Mouse (Mus musculus) layer of hippocampus, postnatal 25 days (tissue): ENCODE measurements around the gene Atg4c. TPM values are rescaled to one million over a fixed set of nuclear protein-coding genes. Genes with fewer than 3 reads are reported as not detected.

Experiments used
- DNase-seq, 2 experiments: peaks; one replicate each; pipeline ENCODE4 v3.0.0; 2022; ENCODE audit warnings: mixed read lengths in 2 of 2, low spot score in 1 of 2; ENCODE audit errors: extremely low spot score in 1 of 2
- total RNA-seq, 2 experiments: library from RNA; stranded (reverse); gene quantifications; 2 replicates each; pipeline ENCODE4 v1.2.3; 2021

Atg4c gene
- total RNA-seq, 2 experiments from 2014 or later: 32.5 to 35.1 TPM

DNA sequence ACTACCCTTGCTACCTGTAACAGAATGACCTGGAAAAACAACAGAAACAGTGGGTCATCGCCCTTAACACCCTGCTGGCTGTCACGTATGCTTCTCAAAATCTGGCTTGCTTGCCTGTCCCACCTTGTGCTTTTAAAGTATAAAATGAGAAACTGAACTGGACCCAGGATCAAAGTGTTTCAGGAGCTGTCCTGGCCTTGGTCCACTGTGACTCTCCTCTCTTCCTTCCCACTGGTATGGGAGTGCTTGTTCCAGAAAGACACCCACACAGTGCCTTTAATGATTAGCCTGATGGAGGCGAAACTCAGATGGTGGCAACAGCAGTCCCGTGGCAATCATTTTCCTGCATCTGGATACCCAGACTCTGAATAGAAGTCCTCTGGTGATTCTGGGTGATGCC, 9.1 kb upstream of the Atg4c start:
- no peak for DNase-seq

DNA sequence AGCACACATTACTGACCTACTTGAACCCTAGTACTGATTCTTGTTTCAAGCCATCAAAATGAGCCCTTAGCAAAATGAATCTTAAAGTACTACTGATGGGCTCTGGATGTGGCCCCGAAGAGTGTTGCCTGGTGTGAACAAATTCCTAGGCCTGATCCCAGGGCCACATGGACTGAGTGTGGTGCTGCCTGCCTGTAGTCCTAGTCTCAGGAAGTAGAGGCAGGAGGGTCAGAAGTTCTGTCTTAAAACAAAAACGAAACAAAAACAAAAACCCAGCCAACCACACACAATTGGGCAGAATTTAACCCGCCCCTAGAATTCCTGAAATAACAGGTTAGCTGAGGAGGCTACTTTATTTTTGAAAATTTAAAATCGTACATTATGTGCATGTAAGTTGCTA, 8.4 kb upstream of the Atg4c start:
- no peak for DNase-seq

DNA sequence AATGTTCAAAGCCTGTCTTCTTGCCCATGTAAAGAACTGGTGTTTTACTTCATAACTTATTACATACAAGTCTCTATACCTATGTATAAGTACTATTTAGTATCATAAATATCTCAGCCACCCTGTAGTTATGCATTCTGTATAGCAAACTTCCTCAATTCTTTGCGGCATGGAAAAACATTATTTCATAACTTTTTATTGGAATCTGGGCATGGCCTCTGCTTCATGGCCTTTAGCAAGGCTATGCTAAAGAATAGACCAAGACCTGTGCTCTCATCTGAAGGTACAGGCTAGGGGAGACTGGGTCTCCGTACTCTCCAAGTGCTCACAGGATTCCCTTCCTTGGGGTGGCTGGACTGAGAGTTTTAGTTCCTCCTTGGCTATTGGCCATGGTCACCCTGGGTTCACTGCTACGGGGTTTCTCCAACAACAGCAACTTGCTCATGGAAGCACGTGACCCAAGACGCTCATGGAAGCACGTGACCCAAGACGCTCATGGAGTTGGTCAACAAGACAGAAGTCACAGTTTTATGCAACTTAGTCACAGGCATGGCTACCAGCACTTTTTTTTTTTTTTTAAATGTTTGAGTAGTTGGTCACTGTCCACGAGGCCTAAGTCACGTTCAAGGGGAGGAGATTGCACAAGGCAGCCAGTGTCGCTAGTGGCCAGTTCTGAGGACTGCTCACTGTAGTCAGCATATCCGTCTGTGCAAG, 7.2 kb upstream of the Atg4c start:
- no peak for DNase-seq

DNA sequence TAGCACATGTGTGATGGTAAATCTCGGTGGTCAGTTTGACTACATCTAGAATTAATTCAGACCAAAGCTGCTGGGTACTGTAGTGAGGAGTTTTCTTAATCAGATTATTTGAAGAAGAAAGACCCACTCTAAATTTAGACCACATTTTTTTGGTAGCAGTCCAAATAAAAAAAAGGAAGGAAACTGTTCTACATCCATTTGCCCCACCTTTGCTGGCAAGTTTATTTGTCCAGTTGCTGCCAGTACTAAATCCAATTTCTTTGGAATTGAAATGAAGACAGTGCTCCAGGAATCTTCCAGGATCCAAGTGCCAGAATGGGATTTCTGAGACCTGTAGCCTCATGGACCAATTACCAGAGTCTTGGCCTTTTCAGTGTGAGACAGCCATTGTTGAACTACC, 1.1 kb upstream of the Atg4c start:
- DNase-seq: no peak

DNA sequence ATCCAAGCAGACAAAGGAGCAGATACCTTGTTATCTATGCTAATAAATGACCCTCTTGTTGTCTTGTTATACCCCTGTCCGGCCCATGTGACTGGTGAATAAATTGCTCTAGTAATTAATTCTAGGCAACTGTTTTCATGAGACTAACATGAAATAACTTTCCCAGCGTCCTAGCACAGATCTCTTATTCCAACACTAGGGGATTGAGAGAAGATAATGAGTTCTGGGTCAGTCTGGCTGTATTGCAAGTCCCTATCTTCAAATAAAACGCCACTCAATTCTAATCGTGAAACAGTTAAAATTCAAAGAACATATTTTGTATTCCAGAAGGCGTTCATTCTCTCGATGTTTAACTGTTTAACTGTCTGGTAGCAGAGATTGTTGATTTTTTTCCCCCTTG, 520 bp upstream of the Atg4c start:
- DNase-seq: no peak

DNA sequence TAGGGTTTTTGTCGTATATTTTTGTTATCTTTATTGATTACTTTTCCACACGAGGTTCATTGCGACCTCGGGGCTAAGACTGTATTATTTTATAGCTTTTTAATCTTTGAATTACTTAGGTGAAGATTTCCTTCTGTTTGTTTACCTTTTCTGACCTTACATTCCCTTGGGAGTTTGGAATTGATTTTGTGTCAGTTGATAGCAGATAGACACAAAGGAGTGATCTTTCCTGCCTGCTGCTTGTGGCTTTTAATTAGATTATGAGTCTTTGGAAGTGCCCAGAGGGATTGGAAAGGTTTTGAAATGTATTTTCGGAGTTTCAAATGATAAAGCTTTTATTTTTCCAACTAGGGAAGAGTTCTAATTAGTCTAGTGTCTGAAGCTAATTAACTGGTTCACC, 1.1 kb downstream of the Atg4c start:
- DNase-seq: no peak

DNA sequence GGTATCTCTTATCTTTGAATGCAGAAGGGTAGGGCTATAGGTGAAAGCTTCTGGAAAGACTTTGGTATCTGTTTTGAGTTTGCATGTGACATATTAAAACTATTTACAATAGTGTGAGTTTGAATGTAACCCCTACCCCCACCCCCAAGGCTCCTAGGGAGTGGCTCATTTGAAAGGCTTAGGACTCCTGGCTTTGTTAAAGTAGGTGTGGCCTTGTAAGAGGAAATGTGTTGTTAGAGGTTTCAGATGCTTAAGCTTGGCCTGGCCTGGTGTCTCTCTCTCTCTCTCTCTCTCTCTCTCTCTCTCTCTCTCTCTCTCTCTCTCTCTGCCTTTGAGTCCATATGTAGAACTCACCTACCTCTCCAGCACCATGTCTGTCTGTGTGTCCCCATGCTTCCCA, 5.0 kb downstream of the Atg4c start:
- DNase-seq: no peak

DNA sequence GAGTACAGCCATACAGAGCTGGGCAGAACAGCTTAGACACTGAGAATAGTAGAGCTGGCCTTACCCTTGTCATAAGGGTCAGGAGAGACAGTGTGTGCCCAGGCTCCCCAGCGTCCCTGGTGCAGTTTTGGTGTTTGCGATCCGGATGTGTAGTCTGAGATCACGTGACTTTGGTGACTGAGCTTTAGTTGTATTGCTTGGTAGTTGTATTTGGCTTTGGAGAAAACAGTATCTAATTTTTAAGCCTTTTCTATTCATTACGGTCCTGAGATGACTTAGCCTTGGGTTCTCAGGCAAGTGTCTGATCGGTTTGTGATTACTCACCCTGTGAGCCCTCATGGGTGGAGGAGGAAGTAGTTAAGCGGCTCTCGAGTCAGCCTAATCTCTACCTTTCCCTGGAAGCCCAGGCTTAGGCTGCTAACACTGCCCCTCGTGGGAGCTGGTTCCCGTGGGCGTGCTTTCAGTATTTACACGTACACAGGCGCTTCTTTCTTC, 6.1 kb downstream of the Atg4c start:
- no peak for DNase-seq

DNA sequence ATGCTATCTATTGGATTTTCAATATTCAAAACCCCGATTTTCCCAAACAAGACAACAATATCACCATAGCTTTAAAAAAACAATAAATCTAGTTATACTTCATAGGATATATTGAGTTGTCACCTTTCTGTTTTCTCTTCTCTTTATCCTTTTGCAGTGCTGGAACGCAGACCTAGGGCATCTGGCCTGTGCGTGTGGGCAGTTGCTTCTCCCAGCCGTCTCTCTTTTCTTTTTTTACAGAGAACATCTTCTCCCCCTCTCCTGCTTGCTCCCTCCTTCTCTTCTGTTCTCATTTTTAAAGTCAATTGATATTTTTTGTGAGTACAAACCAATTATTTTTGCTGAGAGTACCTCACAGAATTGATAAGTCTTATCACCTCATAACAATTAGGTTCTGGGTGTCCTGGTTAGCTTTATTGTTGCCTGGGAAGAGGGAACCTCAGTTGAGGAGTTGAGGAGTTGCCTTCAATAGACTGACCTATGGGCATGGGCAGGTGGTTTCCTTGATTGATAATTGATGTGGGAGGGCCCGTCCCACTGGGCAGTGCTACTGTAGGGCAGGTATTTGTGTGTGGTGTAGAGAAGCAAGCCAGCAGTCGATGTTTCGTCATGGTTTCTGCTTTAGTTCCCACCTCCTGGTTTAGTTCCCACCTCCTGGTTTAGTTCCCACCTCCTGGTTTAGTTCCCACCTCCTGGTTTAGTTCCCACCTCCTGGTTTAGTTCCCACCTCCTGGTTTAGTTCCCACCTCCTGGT, 6.8 kb downstream of the Atg4c start:
- no peak for DNase-seq

DNA sequence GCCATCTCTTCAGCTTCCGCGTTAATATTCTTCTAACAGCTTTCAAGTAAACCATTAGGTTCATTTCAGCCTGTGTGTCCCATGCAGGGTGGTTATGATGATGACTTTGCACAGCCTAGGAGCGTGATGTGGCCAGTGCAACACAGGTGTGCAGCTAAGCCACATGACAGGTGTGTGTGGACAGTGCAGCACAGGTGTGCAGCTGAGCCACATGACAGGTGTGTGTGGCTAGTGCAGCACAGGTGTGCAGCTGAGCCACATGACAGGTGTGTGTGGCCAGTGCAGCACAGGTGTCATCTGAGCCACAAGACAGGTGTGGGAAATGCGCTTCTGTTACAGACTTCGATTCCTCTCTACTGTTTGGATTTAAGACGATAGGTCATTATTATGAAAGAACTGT, 12.0 kb downstream of the Atg4c start:
- DNase-seq: no peak

DNA sequence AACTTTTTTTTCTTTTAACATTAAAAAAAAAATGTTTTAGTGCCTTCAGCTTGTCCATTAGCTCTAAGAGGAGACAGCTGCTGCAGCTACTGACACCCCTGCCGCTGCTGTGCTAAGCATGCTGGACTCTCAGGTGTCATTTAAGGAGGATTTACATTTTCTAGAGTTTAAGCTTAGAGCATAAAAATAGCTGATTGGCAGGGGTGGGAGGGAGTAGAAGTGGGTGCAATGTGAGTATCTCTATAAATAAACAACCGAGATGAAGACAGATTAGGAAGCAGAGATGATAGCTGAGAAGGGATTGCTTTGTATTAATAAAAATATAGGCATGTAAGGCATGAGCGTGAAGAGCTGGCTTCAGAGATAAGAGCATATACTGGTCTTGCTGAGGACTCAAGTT, 12.6 kb downstream of the Atg4c start:
- no peak for DNase-seq

DNA sequence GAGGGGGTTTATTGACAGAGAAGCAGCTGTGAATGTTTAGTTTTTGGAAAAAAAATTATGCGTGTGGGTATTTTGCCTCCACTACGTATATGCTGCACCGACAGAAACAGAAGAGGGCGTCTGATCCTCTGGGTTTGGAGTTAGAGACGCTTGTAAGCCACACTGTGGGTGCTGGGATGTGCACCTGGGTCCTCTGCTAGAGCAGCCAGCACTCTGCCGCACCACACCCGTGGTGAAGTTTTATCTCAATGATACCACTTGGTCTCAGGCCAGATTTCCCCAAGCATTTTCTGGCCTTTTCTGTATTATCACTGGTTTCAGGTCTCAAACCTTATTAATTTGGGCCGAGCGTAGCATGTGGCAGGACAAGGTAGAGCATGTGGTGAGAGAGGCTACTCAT, 16.4 kb downstream of the Atg4c start:
- no peak for DNase-seq

DNA sequence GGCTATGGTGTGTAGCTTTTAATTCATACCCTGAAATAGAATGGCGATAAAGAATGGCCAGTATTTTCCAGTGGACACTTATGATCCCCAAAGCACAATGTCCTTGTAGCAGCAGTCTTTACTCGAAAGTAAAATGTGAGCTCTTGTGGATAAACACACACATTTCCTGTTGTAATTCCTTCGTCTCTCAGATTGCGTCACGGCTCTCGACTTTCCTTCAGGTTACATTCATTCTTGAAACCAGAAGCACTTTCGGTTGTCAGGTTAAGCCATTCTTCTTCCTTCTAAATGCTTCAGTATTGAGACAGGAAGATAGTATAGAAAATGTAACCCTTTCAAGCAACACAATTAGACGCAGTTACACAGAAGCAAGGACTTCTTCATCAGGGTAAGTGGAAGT, 17.9 kb downstream of the Atg4c start:
- no peak for DNase-seq

DNA sequence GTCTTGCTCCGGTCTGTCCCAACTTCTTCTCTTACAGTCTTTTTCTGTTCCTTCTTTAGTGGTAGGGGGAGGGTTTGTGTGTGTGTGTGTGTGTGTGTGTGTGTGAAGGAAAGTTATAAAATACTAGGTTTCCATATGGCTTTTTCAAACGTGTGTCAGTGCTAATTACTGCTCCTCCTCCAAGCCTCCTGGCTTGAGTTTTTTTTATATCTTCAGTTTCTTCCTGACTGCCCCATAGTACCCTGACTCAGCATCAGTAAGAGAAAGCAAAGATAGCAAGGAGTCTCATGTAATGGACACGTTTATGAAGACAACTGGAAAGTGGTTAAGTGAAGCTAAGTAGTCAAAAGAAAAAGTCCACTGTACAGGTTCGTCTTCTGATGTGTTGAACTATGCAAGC, 19.4 kb downstream of the Atg4c start:
- no peak for DNase-seq

DNA sequence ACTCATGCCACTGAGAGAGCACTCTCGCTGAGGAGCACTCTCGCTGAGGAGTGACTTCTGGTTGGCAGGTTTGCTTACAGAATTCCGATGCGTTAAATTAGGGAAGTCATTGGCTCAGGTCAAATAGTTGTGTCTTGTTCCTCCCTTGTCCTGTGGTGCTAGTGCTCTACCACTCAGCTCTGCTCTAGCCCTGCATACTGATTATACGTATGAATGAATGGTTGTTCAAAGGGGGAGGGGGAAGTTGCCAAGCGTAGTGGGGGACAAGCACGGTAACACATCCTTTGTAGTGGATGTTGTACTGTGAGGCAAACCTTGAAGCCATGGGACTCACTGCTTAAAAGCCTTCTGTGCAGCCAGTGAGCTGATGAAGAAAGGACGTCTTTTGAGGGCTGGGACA, 28.5 kb downstream of the Atg4c start:
- DNase-seq: no peak

DNA sequence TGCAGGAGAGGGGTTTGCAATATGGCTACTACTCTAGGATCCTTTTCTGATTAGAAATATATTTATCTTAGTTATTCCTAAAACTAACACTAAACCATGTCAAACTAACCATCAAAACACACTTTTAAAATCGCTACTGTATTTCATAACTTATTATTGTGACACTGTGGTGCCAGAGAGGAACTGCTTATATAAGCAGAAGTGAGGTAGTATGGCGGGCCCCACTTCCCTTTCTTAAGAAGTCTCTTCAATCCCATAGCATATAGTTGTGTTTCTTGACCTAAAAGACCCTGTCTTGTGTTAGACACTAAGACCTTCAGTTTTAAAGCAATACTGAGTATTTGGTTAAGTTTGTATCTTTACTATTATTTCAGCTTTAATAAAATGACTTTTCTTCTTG, 31.1 kb downstream of the Atg4c start:
- no peak for DNase-seq

DNA sequence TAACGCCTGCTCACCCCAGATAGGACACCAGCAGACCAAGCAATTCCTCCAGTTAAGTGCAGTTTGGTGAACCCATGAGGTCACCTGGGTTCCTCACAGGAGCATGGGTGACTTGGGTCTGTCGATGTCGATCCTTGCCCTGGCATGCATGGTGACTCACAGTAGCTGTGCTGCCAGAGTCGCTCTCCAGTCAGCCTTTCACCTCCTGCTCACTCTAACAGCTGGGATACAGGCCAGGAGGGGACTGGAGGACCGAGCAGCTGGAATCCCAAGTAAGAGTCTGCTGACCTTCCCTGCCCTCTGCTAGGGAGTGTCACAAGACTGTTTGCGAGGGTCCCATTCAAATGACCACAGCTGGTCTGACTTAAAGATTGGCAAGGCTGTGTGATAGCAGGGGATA, 33.5 kb downstream of the Atg4c start:
- DNase-seq: no peak

DNA sequence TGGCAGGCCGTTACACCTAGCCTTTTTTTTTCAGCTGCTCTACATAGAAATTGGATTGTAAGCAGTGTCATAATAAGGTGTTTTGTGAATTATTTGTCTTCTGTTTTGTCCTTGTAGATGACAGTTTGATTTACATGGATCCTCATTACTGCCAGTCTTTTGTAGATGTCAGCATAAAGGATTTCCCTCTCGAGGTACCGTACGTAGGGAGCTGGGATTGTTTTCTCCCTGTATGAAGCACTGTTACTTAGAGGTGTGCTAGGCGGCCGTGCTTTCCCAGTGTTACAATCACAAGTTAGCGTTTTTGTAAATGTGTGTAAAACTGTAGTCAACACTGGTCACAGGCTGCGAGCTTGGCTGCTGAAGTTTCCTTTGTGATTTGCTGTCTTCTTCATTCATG, 35.6 kb downstream of the Atg4c start:
- DNase-seq: no peak

DNA sequence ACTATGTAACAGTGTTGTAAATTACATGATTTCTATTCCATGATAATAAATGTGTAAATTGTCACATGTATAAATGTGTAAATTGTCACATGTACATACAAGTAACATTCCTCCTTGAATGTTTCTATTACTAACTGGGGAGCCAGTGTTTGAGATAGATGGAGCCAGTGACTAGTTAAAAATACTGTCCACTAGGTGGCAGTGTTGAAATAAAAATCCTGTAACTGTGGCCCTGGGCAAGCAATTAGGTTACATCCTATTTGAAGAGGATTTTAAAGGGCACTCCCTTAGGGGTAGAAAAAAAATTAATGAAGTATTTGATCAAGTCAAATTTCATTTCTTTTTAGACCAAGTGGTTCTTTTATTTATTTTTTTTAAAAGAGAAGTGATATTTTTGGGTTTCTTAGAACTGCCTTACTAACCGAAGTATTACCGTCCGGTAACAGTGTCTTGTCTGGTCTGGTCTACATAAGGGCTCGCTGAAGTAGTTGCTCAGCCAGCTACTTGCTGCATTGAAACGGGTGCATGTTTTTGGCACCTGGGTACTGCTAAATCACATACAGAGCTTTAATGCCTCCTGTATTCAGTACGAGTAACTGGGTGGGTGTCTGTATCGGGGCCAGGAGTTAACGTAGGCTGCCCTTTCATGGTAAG, 41.6 kb downstream of the Atg4c start:
- no peak for DNase-seq

DNA sequence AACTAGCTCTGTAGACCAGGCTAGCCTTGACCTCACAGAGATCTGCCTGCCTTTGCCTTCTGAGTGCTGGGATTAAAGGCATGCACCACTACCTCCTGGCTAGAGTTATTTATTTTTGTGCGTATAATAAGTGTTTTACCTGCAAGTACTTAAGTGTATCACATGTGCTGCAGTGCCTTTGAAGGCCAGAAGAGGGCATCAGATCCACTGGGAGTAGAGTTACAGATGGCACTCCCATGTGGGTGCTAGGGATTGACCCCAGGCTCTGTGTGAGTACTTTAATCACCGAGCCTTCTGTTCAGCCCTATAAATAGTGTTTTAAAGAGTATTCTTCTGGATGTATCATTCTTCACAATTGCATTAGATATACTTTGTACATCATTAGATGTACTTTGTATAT, 44.6 kb downstream of the Atg4c start:
- DNase-seq: no peak

DNA sequence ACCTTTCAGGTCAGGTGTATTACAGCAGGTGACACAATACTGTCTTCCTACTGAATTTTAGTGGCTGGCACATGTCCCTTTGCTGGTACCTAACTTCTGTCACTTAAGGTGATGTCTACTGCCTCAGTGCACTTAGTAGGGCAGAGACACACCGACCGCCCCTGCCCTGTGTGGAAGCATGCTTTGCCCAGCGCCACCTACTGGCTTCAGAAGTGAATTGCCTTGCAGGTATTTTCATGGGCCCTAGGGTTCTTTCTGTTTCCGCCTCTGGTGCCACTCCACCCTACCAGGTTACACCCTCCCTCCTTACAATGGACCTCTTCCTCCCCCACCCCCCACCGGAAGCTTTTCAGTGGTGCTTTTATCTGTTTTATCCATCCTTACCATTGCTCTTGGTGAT, 47.9 kb downstream of the Atg4c start:
- DNase-seq: no peak

DNA sequence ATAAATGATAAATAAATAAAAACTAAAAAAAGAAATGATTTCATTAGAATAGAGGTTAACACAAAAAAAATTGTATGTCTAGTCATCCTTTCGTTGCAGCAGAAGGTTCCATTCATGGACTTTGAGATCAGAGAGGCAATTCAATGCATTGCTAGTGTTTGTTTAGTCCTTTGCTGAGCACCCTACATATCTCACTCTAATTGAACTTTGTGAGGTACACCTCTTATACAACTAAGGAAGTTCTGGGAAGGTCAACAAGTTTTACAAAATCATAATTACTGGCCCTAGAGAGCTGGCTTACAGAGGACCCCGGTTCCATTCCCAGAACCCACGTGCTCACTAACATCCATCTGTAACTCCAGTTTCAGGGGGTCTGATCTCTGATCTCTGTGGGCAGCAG, 55.6 kb downstream of the Atg4c start:
- no peak for DNase-seq
